Mouse (Mus musculus): ENCODE measurements at regions not wholly inside any gene's neighbourhood (a gene's known extent, or its start where the extent isn't known, plus 50 kb on each side); places are given as distances from the start of the nearest gene placed in this dataset.

DNA sequence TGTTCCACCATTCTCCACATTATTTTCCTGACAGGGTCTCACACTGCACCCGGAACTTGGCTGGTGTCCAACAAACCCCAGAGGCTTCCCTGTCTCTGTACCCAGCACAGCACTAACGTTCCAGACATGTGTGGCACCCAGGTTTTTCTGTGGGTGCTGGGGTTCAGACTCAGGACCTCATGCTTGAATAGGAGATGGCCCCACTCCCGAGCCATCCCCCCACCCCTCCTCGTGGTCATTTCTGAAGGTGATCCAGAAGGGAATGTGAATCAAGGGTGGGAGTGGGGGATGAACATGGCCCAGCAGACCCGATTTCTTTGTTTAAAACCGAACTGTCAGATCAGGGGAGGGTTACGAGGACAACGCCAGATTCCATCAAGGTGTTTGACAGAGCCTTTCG is 245.6 kb downstream of the Tbc1d1 start:
- DNase-seq (ENCODE audit: low spot score): no peak

DNA sequence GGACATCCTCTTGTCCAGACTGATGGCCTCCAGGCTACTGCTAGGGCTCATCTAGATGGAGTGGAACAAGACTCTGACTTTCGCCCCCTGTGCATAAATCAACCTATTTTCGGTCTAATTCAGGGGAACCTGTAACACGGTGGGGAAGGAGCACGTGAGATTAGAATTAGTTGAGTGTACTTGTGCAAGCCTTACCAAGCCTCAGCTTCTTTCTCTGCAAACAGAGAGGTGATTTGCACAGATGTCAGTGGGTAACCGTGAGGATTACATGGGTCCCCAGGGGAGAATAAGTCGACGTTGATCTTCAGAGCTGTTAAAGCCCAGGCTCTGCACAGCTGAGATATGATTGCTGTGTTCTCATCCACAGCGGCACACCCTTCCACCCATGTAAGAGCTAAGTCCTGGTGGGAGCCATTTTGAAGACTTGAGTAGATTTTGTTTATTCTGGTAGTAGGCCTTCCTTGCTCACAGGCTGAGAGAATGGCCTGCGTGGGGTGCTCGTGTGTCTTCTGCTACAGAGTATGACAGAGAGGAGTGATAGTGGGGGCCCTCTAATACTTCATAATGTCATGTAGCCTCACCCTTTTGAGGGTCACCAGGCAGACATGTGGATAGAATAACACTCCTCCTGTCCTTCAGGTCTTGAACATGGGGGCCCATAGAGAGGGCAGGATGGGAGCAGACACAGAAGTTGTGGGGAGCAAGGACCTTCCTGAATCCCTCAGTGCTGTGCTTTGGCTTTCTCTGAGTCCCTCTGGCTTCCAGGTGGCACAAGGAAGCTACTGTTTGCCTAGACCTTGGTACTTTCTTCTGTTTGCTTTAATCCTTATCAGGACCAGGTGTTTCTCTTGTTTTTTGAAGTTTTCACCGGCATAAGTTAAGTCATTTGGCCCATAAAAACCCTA is 247.2 kb downstream of the Tbc1d1 start:
- no peak for DNase-seq (ENCODE audit: low spot score)

DNA sequence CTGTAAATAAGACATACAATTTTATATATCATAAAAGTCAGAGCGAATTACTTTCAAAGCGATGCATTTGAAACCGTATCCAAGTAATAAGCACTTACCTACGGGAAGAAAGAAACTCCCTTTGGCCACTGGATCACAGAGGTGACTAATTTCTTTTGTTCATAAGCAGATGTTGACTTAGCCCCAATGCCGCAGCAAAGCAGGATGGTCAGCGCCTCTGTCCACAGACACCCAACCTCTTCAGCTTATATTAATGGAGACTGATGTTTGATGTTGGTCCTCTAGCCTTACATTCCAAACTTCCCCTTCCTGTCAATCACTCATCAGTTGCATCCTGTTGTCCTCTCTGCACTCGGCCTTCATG is 247.9 kb downstream of the Tbc1d1 start:
- no peak for DNase-seq (ENCODE audit: low spot score)

DNA sequence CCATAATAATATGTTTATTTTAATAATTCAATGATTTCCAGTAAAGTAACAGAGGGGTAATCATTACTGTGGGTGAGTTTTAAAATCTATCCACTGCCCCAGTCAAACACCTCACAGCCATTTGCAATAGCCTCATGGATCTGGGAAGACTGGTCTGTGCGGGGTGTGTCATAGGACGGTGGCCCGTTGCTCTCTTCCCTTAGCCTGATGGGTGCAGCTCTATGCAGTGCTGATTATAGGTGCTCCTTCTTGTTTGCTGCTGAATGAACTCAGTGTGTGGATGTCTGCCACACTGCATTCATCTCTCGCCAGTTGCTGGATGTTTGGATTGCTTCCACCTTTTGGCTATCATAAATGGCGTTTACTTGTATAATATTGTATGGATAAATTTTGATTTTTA is 248.4 kb downstream of the Tbc1d1 start:
- DNase-seq (ENCODE audit: low spot score): no peak

DNA sequence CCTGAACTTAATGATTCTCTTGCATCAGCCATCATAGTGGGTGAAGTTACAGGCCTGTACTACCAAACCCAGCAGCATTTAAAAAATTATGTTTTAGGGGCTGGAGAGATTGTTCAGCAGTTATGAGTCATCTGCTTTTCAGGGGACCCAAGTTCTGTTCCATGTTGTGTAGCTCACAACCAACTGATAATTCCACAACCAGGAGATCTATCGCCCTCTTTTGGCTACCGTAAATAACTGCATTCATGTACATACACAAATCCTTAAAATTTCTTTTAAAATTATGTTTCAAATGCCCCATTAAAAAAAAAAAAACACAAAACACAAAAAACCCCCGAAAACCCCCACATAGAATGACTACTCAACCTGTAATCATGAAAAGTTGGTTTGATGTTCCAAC is 252.8 kb downstream of the Tbc1d1 start:
- no peak for DNase-seq (ENCODE audit: low spot score)

DNA sequence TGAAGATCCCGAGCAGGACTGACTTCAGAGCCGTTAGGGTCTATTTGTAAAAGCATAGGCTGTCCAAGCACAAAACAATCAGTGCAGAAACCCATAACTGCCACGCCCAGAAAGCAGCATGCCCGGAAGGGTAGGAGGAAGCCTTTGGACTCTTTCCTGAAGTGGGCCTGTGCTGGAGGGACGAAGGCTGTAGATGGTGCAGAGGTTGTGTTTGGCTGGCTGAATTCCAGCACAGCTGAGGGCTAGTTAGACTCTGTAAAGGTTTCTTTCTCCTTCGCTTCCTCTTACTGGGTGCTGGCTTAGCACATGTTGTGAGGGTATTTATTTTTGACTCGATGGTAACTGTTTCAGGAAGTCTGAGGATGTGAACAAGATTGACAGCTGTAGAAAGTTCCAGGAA is 254.5 kb downstream of the Tbc1d1 start:
- DNase-seq (ENCODE audit: low spot score): no peak

DNA sequence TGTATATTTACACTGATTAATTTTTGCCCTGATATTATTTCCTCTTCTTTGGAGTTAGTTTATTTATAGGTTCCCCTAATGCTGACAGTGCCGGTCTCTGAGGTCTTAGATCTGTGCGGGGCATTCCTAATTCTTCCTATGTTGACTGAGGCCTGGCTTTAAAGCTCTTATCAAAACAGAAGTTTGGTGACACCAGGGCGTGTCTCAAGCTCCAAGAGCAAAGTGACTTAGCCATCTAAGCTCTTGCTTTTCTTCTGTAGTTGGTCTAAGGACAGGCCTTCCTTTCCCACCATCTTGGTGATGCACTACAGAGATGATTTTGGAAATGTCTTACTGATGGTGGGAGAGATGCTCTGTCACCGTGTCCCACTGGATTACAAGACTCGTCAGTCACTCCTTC is 258.4 kb downstream of the Tbc1d1 start:
- no peak for DNase-seq (ENCODE audit: low spot score)

DNA sequence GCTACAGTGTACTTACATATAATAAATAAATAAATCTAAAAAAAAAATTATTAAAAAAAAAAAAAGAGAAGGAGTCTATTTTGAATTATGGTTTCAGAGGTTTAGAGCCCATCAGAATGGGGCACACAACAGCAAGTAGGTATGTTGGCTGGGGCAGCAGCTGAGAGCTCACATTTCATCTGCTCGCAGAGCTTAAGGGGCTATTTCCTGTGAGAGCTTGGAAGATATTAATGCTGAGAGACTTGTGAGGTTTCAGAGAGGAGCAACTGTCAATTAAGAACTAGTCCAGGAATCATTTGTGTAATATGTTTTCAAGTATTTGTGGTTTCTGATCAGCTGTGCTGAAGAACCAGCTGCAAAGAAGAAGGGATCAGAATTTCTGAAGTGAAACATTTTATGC is 263.3 kb downstream of the Tbc1d1 start:
- no peak for DNase-seq (ENCODE audit: low spot score)

GRCm38 (mm10) chr5:64422787-64423587 is 266.9 kb downstream of the Tbc1d1 start:
- DNase-seq (ENCODE audit: low spot score): no peak

GRCm38 (mm10) chr5:64428822-64429221 is 272.7 kb downstream of the Tbc1d1 start:
- no peak for DNase-seq (ENCODE audit: low spot score)

GRCm38 (mm10) chr5:64430501-64430900 is 274.4 kb downstream of the Tbc1d1 start:
- DNase-seq (ENCODE audit: low spot score): peak; percentile 8

GRCm38 (mm10) chr5:64431624-64432023 is 275.5 kb downstream of the Tbc1d1 start:
- no peak for DNase-seq (ENCODE audit: low spot score)

DNA sequence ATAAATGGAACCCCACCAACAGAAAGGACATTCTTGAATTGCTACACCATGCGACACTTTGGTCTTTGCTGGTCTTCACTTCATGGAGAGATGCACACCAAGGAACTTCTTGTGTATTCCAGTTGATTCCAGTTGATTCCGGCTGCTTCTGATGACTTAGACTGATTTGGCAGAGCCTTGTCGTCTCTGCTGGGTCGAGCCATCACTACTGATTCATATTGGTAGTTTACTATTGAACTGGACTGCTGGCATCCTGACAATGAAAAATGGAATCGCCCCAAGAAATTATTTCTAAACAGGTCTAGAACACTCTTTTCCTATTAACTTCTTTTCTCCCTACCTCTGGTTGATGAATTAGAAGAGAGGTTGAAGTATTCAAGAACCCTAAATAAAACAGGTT is 277.7 kb downstream of the Tbc1d1 start:
- no peak for DNase-seq (ENCODE audit: low spot score)

- no peak for DNase-seq (ENCODE audit: low spot score)
These were observed 279.4 kb downstream of the Tbc1d1 start for GRCm38 (mm10) chr5:64435491-64435890.

DNA sequence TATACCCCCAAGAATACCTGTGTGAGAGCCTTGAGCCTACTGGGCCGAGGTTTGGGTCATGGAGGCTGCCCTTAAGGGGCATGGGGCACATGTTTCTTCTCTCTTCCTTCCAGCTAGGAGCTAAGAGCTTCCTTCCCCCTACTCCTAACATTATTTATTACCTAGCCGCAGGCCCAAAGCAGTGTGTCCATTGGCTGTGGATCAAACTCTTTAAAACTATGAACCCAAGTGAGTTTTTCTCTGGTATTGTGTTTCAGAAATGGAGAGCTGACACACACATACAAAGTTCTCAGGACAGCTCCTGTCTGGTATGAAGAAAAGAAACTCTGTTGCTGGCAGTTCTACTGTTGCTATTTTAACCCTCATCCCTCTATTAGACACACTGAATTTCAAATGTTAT is 279.9 kb downstream of the Tbc1d1 start:
- DNase-seq (ENCODE audit: low spot score): no peak

DNA sequence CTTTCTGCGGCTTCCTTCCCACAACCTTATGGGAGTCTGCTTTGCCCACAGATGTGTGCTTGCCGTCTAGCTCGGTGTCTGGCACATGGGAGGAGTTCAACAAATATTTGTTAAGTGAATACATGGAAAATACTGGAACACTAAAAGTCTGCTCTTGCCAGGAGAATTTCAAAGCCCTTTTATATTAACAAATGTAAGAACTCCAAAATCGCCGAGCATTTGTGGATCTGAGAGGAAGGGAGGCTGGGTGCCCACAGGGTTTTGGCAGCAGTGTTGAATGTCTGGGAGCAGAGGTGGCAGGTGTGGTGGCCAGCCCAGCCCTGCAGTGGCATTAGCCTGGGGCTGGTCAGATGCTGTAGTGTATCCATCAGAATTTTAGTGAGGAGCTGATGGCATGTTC is 281.6 kb downstream of the Tbc1d1 start:
- no peak for DNase-seq (ENCODE audit: low spot score)

- DNase-seq (ENCODE audit: low spot score): no peak
These were observed 282.5 kb downstream of the Tbc1d1 start for GRCm38 (mm10) chr5:64438446-64439134.

- no peak for DNase-seq (ENCODE audit: low spot score)
These were observed 291.7 kb downstream of the Tbc1d1 start for GRCm38 (mm10) chr5:64447847-64448246.

- no peak for DNase-seq (ENCODE audit: low spot score)
These were observed 296.7 kb downstream of the Tbc1d1 start for GRCm38 (mm10) chr5:64452668-64453334.

DNA sequence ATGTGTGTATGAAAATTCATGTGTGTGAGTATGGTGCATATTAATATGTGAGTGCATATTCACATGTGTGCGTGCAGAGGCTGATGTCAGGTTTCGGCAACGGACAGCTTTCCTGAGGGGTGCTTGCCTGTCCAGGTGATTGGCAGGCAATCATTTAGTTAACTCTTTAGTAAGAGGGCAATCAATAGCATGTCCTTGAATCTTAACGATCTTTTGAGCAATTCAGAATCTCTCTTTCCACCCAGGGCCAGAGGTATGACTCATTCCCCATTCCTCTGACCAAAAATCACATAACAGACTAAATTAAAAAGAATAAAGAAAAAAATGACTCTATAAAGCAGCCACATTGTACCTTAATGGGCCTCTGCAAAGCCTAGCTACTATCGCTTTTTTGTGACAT is 303.7 kb downstream of the Tbc1d1 start:
- no peak for DNase-seq (ENCODE audit: low spot score)

GRCm38 (mm10) chr5:64460891-64461290 is 304.8 kb downstream of the Tbc1d1 start:
- DNase-seq (ENCODE audit: low spot score): no peak

- no peak for DNase-seq (ENCODE audit: low spot score)
These were observed 305.5 kb downstream of the Tbc1d1 start for GRCm38 (mm10) chr5:64461592-64461991.
